Mouse (Mus musculus): Measurements from ENCODE around the gene Hist1h2bj. TPM values are rescaled to one million over a fixed set of nuclear protein-coding genes. Genes with fewer than 3 reads are reported as not detected.
"Not testable (repeated sequence)": the region's sequence is repeated elsewhere in the genome, so short reads cannot be mapped to it uniquely, and the experiment has no call there.

The Hist1h2bj gene
- polyA plus RNA-seq (2015; fragmentation: Nextera tagmentation; extraction: Ambion mirVana) = 3.9 and 5.9 TPM in 2 replicates

DNA sequence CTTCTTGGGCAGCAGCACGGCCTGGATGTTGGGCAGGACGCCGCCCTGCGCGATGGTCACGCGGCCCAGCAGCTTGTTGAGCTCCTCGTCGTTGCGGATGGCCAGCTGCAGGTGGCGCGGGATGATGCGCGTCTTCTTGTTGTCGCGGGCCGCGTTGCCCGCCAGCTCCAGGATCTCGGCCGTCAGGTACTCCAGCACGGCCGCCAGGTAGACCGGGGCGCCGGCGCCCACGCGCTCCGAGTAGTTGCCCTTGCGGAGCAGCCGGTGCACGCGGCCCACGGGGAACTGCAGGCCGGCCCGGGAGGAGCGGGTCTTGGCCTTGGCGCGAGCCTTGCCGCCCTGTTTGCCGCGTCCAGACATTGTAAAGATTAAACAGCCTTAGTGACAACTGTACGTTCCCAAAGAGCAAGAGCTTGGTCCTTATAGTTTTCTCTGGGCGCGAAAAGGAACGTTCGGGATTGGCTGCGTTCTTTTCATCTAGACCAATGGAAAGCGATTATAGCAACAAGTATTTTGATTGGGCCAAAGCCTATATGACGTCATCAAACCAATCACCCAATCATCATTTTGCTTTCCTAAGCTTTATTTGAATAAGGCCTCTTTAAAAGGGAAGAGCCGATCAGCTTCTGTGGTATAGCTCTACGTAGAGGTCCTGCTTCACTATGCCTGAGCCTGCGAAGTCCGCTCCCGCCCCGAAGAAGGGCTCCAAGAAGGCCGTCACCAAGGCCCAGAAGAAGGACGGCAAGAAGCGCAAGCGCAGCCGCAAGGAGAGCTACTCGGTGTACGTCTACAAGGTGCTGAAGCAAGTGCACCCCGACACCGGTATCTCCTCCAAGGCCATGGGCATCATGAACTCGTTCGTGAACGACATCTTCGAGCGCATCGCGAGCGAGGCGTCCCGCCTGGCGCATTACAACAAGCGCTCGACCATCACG, at the start of gene Hist1h2bj, which contains the start of gene Hist1h2ag:
Gene Hist1h2bj (plus strand): TSS at position 647 of the 935 bp plus-strand sequence.
Gene Hist1h2ag (minus strand): TSS at position 377 of the 935 bp plus-strand sequence.
- H3K36me3 ChIP-seq; H3K9me3 ChIP-seq; H3K27me3 ChIP-seq (replicated peaks): not testable (repeated sequence)
- H3K4me2 ChIP-seq = peak within 1 kb of the TSS; percentile 89
- H3K4me3 ChIP-seq = peak within 1 kb of the TSS; percentile 55
- peak within 1 kb of the TSS; percentile 78 for H3K9ac ChIP-seq
- H3K27ac ChIP-seq (replicated peaks) = peak within 1 kb of the TSS; percentile 91
- peak; percentile 78 for ATAC-seq (ENCODE audit: extremely low read depth, insufficient number of reproducible peaks, low FRiP score, low TSS enrichment)
- H3K4me1 ChIP-seq = peaks cover 32% of the 10 kb centered on the region
- under 1% methylated on average over 44 of the region's 80 CpGs for WGBS

DNA sequence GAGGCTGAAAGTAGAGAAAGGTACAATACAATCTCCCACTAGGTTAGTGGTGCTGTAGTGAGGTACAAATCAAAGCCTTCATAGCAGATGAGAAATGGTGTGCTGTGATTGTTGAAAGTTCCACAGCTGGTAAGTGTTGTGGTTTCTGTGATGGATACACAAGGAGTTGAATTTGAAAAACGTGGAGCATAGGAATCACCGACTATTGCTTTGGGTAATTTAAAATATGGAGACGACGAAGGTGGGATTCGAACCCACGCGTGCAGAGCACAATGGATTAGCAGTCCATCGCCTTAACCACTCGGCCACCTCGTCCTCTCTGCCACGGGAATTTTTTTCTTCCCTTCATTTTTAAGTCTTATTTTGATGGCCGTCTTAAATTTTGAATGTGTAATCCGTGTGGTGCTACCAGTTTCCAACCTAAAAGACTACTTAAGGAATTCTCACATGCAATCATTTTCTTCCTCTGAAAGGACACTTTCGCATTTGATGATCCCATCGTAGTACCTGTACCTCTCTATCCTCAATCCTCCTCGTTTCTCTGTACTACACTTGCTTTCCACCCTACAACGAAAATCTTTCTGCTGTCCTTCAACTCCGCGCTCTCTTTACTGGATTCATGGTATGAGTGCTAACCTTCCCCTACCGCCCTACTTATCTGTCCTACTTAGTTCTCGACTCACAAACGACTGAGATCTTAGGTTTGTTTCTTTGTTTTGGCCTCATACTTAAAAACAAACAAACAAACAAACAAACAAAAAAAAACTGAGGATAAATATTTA, 48.9 kb upstream of the Hist1h2bj start:
- peaks cover 54% of the 10 kb centered on the region for H3K27me3 ChIP-seq (replicated peaks)

DNA sequence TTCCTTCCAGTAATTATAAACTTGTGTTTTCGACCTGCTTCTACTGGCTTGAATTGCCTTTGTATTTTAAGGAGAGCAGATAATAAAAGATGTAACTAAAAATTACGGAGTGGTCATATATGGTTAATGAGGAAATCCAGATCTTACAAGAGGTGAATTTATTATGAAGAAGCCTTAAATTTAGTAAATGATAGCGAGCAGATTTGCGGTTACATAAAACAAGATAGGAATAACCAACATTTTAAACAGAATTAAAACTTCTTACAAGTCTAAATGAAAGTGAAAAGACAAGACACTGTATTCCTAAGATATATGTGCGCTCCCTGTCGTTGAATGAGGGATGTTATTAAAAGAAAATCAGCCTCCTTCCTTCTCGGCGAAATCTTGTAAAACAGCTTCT, 48.1 kb upstream of the Hist1h2bj start:
- Histone ChIP-seq H3K27ac (replicated peaks) (no peak overlapping the region), H3K4me3 (peak overlapping the region; percentile 58), H3K27me3 (replicated peaks) (peaks cover 61% of the 10 kb centered on the region), H3K4me1 (peaks cover 16% of the 10 kb centered on the region), H3K9ac (peak overlapping the region; percentile 72), H3K36me3 (no peaks in the 10 kb centered on the region), H3K9me3 (peaks cover 3% of the 10 kb centered on the region; the same call in 1 of the 2 replicates), H3K4me2 (peak overlapping the region; percentile 78)
- ATAC-seq (ENCODE audit: extremely low read depth, insufficient number of reproducible peaks, low FRiP score, low TSS enrichment) = no peak
- WGBS = 4% methylated on average over 8 of the region's 8 CpGs

More for the DNA sequence above, 48.9 kb upstream of the Hist1h2bj start:
- Histone ChIP-seq H3K4me2 (peak overlapping the region; percentile 78), H3K4me3 (peak overlapping the region; percentile 58), H3K36me3 (no peaks in the 10 kb centered on the region), H3K27ac (replicated peaks) (no peak overlapping the region), H3K9me3 (peaks cover 3% of the 10 kb centered on the region; the same call in 1 of the 2 replicates), H3K4me1 (peaks cover 16% of the 10 kb centered on the region), H3K9ac (no peak overlapping the region)
- ATAC-seq (ENCODE audit: extremely low read depth, insufficient number of reproducible peaks, low FRiP score, low TSS enrichment) = no peak
- 2% methylated on average over 22 of the region's 22 CpGs for WGBS

DNA sequence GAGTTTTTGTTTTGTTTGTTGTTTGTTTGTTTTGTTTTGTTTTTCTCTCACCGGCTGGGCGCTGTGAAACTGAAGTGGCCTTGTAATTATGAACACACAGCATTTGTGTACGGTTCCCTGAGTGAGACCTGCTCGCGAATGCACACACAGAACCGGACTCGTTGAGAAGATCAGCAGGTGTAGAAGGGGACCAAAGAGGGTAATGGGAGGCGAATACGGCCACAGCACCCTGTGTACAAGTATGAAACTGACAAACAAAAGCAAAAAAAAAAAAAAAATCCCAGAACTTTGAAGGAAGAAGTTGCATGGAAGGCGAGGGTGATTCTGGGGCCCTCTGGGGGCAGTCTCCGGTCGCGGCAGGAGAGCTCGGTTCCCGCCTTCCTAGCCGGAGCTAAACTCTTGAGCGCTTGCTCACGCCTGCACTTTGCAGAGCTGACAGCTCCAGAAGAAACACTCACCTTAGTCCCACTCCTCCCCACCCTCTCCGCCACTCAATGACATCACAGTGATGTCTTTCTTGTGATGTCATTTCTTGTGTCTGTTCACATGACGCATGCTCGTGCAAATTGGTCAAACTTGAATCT, 47.6 kb upstream of the Hist1h2bj start:
- H3K27me3 ChIP-seq (replicated peaks) = peaks cover 67% of the 10 kb centered on the region
- no peaks in the 10 kb centered on the region for H3K36me3 ChIP-seq
- H3K27ac ChIP-seq (replicated peaks) = no peak overlapping the region
- H3K4me2 ChIP-seq = peak overlapping the region; percentile 78
- H3K9ac ChIP-seq = peak overlapping the region; percentile 72
- no peak for ATAC-seq (ENCODE audit: extremely low read depth, insufficient number of reproducible peaks, low FRiP score, low TSS enrichment)
- H3K9me3 ChIP-seq = peaks cover 3% of the 10 kb centered on the region; the same call in 1 of the 2 replicates
- under 1% methylated on average over 21 of the region's 21 CpGs for WGBS
- peak overlapping the region; percentile 58 for H3K4me3 ChIP-seq
- peaks cover 16% of the 10 kb centered on the region for H3K4me1 ChIP-seq

DNA sequence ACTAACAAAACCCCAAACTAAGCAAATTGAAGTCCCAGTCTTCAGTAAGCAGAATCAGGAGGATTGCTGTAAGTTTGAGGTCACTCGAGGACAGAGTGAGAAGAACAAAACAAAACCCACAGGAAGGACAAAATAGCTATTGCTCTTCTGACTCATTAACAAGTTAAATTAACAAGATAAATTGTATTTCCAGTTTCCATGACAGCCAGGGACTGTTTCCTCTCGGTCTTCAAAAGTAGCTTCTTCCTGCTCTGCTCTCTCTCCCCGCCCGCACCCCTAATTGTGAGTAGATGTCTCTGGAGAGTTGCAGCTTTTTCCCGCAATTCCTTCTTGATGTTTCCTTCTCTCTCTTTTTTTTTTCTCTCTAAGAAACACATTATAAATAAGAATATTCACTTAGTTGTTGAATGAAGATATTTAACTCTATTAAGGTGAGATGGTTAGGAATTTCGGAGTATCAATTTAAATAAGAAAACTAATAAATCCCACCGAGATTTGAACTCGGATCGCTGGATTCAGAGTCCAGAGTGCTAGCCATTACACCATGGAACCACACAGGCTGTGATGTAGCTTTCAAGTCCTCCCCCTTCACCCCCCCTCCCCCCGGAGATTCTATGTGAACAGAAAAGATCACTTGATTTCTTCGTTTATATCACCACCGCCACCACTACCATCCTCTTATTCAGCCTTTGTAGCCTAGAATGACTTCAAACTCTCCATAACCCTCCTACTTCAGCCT, 46.7 kb upstream of the Hist1h2bj start:
- H3K9me3 ChIP-seq = peaks cover 2% of the 10 kb centered on the region; the same call in 1 of the 2 replicates
- H3K27ac ChIP-seq (replicated peaks) = no peak overlapping the region
- WGBS = 3% methylated on average over 12 of the region's 12 CpGs
- no peak; the same call in 1 of the 2 replicates for ATAC-seq (ENCODE audit: extremely low read depth, insufficient number of reproducible peaks, low FRiP score, low TSS enrichment)
- H3K4me3 ChIP-seq = peak overlapping the region; percentile 58
- no peaks in the 10 kb centered on the region for H3K36me3 ChIP-seq
- peaks cover 16% of the 10 kb centered on the region for H3K4me1 ChIP-seq
- H3K4me2 ChIP-seq = peak overlapping the region; percentile 78
- peaks cover 73% of the 10 kb centered on the region for H3K27me3 ChIP-seq (replicated peaks)
- 0 out of 2 replicates have a peak overlapping the region, but pooled peaks have one; percentile 29 for H3K9ac ChIP-seq

DNA sequence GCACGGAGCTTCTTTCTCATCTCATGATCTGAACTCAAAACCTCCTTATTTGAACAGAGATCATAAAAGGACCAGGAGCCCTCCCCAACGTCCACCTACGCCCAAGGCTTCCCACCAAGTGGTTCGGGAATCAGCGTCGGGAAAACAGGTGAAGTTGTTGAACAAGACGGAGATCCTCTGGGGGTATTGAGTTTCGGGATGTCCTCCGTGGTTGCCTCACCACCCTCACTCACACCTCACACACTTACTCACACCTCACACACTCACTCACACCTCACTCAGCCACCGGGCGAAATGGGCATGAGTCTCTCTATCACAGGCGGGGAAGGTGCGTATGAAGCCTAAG, 46.2 kb upstream of the Hist1h2bj start:
- H3K9ac ChIP-seq = 0 out of 2 replicates have a peak overlapping the region, but pooled peaks have one; percentile 0

DNA sequence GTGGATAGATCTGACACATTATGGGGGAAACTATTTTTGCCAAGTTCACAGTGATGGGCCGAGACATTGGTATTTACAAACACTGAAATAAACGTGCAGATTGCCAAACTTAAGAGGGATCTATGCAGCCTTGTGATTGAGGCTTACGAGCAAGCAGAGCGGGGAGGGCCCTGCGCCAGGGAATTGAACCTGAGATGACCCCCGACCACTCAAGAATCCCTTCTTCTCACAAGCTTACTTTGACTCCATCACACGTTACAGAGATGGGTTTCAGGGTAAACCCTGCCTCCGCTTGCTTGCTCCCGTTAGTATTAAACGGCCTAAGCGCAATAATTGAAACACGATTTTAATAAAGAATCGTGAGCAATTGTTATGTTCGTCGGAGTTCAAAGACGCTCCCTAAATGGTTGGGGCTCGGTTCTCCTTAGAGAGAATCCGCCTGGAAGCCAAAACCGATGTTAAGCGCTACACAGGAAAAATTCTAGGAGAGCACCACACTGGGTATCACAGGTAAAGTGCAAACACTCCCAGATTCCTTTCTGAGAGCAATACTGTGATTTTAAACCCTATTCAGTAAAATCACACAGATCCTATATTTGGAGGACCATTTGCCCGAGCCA, 45.7 kb upstream of the Hist1h2bj start:
- Histone ChIP-seq H3K4me3 (peak overlapping the region; percentile 58), H3K27me3 (replicated peaks) (peaks cover 78% of the 10 kb centered on the region), H3K4me1 (peaks cover 16% of the 10 kb centered on the region), H3K9ac (no peak overlapping the region; the same call in 1 of the 2 replicates), H3K9me3 (no peaks in the 10 kb centered on the region), H3K4me2 (peak overlapping the region; percentile 78), H3K27ac (replicated peaks) (no peak overlapping the region), H3K36me3 (no peaks in the 10 kb centered on the region)
- 2% methylated on average over 21 of the region's 21 CpGs for WGBS
- no peak for ATAC-seq (ENCODE audit: extremely low read depth, insufficient number of reproducible peaks, low FRiP score, low TSS enrichment)

More for the DNA sequence above, 46.2 kb upstream of the Hist1h2bj start:
- ATAC-seq (ENCODE audit: extremely low read depth, insufficient number of reproducible peaks, low FRiP score, low TSS enrichment) = no peak
- H3K27ac ChIP-seq (replicated peaks) = no peak overlapping the region
- peak overlapping the region; percentile 58 for H3K4me3 ChIP-seq
- WGBS = 1% methylated on average over 13 of the region's 13 CpGs
- H3K4me1 ChIP-seq = peaks cover 16% of the 10 kb centered on the region
- peaks cover 73% of the 10 kb centered on the region for H3K27me3 ChIP-seq (replicated peaks)
- peak overlapping the region; percentile 78 for H3K4me2 ChIP-seq
- H3K9me3 ChIP-seq = no peaks in the 10 kb centered on the region
- no peaks in the 10 kb centered on the region for H3K36me3 ChIP-seq

DNA sequence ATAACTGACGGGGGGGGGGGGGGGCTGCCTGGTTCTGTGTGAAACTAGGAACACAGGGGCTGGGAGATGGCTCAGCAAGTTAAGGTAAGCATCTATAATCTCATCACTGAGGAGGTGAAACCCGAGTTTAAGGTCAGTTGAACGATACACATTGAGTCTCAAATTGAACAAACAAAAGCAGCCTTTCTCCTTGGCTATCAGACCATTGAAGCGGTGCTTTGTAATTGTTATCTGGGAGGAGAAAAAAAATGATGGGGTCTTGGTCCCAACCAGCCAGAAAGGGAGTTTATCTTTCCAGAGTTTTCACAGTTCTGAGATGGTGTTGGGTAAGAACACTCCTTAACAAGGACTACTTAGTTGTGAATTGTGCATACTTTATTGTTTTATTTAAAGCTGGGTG, 45.2 kb upstream of the Hist1h2bj start:
- Histone ChIP-seq H3K9ac (no peak overlapping the region), H3K9me3 (no peaks in the 10 kb centered on the region), H3K4me1 (peaks cover 16% of the 10 kb centered on the region), H3K4me3 (peak overlapping the region; percentile 58), H3K27me3 (replicated peaks) (peaks cover 81% of the 10 kb centered on the region), H3K36me3 (no peaks in the 10 kb centered on the region), H3K27ac (replicated peaks) (no peak overlapping the region), H3K4me2 (peak overlapping the region; percentile 78)
- no peak for ATAC-seq (ENCODE audit: extremely low read depth, insufficient number of reproducible peaks, low FRiP score, low TSS enrichment)
- WGBS = 8% methylated on average over 4 of the region's 4 CpGs

DNA sequence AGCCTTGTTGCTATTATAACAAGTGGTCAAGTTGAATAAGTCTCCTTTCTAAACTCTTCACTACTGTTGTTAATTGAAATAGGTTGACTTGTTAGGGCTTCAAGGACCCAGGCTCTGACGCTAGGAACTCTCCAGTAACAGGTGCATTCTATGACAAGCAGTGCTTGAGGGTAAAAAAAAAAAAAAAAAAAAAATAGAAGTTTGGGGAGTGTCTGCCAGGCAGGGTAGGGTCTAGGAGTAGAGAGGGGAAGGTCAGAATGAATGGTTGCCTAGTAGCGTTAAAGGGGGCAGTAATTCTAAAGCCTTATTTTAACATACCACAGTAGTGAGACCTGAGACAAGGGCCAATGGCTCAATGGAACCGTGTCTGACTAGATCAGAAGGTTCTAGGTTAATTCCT, 44.6 kb upstream of the Hist1h2bj start:
- Histone ChIP-seq H3K27ac (replicated peaks) (no peak overlapping the region), H3K4me2 (no peak overlapping the region), H3K4me1 (peaks cover 16% of the 10 kb centered on the region), H3K9ac (no peak overlapping the region), H3K9me3 (no peaks in the 10 kb centered on the region), H3K4me3 (no peak overlapping the region), H3K36me3 (no peaks in the 10 kb centered on the region), H3K27me3 (replicated peaks) (peaks cover 84% of the 10 kb centered on the region)
- 32% methylated on average over 3 of the region's 3 CpGs for WGBS
- ATAC-seq (ENCODE audit: extremely low read depth, insufficient number of reproducible peaks, low FRiP score, low TSS enrichment) = no peak

DNA sequence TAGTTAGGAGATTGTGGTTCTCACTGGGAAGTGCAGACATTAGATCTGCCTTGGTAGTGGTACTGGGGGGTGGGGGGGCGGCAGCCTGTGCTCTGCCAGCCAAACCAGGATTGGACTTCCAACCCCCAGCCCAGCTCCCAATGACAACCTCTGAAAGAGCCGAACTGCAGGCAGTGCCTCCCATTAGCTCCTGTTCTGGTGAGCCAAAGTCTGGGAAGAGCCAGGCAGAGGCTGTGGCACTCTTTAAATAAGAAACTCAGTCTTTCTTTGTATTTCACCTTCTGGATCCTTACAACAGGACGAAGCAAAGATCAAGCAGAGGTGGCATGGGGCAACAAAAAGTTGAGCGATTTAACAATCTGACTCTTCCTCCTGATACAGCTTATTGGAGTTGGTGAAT, 43.9 kb upstream of the Hist1h2bj start:
- H3K9me3 ChIP-seq = no peaks in the 10 kb centered on the region
- H3K27ac ChIP-seq (replicated peaks) = no peak overlapping the region
- no peak for ATAC-seq (ENCODE audit: extremely low read depth, insufficient number of reproducible peaks, low FRiP score, low TSS enrichment)
- no peaks in the 10 kb centered on the region for H3K36me3 ChIP-seq
- no peak overlapping the region for H3K9ac ChIP-seq
- 40% methylated on average over 4 of the region's 4 CpGs for WGBS
- no peak overlapping the region for H3K4me2 ChIP-seq
- H3K4me1 ChIP-seq = peaks cover 16% of the 10 kb centered on the region
- peaks cover 87% of the 10 kb centered on the region for H3K27me3 ChIP-seq (replicated peaks)
- H3K4me3 ChIP-seq = no peak overlapping the region

All from heart, embryonic 13.5 days (tissue).